Mouse (Mus musculus) T-helper 17 cell (primary cell): ENCODE results near the gene Arrdc4.

Source experiments
- in situ Hi-C, 2 experiments: fragments of 300-600 bp; cut with MboI, MseI; formaldehyde crosslinking; loops; 1 replicate in 1 of 2; 2 replicates in 1 of 2; pipeline ENCODE4 v1.15.1; 2025; ENCODE audit warnings: high pct_unique_total_duplicates in 2 of 2

Arrdc4 gene

GRCm38 (mm10) chr7:68748761-68749635 lies at the start of gene Arrdc4:
Gene Arrdc4, minus strand, starts transcription at chr7:68749241.
- in situ Hi-C loops = no loop called here

DNA sequence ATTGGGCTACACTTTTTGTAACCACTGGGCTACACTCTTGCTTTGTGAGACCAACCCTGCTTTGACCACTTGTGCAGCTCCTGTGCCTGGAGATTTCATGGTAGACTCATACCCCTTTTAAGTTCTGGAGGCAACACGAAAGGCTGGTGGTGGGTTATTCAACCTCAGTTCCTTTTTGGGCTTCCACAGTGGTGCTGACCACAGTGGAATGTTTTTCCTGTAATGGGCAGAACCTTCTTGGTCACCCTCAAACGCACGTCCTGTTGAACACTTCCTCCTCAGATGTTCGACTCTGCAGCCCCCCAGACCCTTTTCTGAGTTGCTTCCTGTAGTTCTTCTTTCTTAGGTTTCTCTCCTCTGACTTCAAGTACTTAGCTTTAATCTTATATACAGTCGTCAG lies 46.5 kb upstream of the Arrdc4 start:
- in situ Hi-C loops = no loop called here

GRCm38 (mm10) chr7:68788711-68789110 lies 39.7 kb upstream of the Arrdc4 start:
- in situ Hi-C loops = no loop called here

DNA sequence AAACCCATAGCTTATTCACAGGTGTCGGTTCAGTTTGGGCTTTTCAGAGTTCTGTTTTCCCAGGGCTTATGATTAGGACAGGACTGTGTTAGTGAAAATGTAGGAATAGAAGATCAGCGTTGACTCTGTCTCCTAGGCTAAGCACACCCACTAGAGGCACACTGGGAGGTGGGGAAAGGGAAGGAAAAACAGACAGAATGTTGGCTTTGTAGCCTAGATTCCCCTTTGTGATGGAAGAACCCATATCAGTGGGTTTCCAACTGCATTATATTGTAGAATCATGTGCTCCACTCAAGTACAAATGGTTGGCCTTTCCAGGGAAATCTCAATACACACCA lies 22.7 kb upstream of the Arrdc4 start:
- in situ Hi-C loops = no loop called here

DNA sequence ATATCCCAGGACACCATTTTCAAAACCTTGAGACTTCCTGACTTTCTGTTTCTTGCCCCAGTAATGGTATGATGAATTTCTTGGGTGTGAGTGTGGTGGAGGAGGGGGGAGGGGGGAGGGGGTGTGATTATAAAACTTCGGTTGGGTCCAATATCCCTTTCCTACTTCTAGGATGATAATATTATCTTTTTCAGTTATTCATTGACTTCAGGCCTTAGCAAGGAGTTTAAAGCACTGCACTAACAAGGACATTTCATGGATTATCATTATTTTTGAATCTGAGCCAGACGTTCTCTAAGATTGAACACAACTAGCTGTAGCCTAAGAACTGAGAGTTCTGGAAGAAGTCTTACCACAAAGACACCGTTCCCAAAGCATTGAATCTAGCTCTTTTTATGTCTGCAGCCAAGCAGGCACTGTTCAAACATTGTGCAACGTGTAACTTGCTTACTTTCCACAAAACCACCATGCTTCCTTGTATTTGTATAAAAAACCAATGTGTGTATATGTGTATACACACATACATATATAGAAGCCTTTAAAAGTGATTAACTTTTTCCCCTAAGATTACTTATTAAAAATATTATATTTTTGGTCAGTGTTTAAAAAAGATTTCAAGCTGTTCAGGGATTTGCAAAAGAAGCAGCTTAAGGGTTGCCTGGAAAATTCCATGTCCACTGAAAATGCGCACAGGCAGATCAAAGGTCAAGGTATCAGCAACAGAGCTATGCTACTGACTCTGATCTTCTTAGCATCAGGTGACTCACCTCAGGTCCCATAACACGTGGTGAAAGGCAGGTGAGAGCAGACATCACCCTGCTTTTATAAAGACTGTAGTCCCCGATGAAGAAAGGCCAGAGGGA lies 22.1 kb upstream of the Arrdc4 start:
- in situ Hi-C loops = no loop called here

- in situ Hi-C loops = no loop called here
Observed at GRCm38 (mm10) chr7:68765926-68766325, 16.9 kb upstream of the Arrdc4 start.

DNA sequence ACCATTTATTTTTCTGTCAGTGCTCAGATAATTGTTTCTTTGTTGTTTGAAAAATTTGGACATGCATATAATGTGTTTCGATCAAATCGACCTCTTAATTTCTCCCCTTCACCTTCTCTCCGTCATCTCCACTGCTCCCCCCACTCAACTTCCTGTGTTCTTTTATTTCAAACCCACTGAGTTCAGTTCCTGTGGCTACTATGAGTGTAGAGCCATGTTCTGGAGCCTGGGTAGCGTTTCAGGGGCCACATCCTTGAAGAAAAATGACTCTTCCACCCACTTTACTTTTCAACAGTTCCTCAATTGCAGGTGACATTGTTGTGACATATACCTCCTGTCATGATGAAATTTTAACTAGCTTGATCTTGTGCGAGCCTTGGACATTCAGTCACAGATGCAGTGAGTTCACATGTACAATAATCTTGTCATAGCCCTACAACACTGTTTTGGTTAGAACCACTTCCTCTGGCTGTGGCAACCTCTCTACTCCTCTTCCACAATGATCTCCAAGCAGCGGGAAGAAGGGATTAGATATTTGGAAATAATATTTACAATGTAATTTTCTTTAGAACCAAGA lies 10.2 kb upstream of the Arrdc4 start:
- in situ Hi-C loops = no loop called here

DNA sequence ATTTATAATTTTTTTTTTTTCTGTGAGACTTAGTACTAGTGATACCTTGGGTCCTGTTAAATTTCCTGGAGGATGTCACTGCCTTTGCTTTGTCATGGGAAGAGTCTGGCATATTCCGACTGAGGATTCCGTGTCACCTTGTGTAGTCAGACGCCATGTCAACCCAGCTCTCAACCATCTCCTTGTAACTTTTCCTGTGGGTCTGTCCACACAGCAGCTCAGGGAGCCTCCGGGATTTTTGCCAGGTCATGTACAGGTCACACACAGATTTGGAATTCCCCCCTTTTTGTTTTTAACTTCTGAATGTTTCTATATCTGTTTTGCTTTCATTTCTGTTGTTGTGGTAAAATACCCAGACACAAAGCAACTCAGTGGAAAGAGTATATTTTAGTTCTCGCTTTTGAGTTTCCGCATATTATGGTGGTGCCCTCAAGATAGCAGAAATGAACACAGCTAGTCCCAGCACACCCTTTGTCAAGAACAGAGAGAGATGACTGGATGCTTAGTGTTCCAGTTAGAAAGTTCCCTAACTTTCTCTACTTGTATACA lies 7.7 kb upstream of the Arrdc4 start:
- in situ Hi-C loops = no loop called here

DNA sequence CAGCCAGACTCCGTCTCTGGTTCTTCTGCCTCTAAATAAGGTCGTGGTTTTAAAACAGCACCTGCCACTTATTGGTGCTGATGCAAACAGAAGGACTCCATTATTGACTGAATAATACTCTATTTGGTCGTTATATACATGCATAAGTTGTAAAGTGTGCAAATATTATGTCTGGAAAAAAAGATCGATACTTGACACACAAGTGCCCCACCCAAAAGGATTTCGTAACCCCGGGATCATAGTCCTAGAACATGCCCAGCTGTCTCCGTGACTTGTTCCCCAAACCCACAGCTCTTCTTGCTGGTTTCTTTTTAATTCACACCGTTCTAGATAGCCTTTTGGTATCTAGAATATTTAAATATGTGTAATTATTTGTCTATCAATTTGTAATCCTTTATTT lies 878 bp upstream of the Arrdc4 start:
- in situ Hi-C loops = no loop called here

- in situ Hi-C loops = no loop called here
Observed at GRCm38 (mm10) chr7:68748361-68748760, 680 bp downstream of the Arrdc4 start.

DNA sequence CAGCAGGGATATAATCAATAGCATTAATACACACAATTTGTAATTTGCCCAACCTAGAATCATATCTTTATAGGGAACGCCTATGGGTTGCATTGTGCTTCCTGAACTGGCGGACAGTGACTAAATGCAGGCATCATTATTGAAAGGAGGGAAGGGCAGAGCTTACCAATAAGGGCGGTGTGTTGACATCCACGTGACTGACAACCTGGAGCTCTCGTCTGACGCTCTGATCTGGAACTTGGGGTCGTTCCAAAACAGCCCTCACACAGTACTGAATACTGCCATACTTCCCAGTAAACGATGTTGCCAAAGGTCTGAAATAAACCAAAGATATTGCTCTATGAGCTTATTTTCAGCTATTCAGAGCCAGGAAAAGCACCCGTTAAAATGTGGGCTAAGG lies 4.4 kb downstream of the Arrdc4 start:
- in situ Hi-C loops = no loop called here

GRCm38 (mm10) chr7:68744206-68744605 lies 4.8 kb downstream of the Arrdc4 start:
- in situ Hi-C loops = no loop called here

DNA sequence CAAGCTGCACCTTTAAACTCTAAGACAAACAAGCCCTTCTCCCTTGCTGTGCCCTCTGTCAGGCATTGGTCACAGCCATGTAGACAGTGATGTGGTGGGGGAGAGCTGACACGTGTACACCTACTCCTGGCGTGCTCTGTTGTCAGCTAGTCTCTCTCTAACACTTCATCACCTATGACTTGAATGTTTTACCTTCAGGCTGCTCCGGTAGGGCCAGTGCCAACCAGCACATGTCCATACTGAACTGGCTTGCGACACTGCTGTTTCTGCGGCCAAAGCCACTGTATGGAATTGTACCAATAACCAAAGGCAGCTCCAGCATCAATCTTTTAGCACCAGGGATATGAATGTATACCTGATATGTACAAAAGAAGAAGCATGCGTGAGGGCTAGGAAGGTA lies 8.3 kb downstream of the Arrdc4 start:
- in situ Hi-C loops = no loop called here

- in situ Hi-C loops = no loop called here
Observed at GRCm38 (mm10) chr7:68738676-68739399, 10.2 kb downstream of the Arrdc4 start.

- in situ Hi-C loops = no loop called here
Observed at GRCm38 (mm10) chr7:68726380-68726779, 22.7 kb downstream of the Arrdc4 start.

- in situ Hi-C loops = no loop called here
Observed at GRCm38 (mm10) chr7:68724711-68725110, 24.3 kb downstream of the Arrdc4 start.

GRCm38 (mm10) chr7:68721520-68721919 lies 27.5 kb downstream of the Arrdc4 start:
- in situ Hi-C loops = no loop called here

GRCm38 (mm10) chr7:68717988-68718387 lies 31.1 kb downstream of the Arrdc4 start:
- in situ Hi-C loops = no loop called here

DNA sequence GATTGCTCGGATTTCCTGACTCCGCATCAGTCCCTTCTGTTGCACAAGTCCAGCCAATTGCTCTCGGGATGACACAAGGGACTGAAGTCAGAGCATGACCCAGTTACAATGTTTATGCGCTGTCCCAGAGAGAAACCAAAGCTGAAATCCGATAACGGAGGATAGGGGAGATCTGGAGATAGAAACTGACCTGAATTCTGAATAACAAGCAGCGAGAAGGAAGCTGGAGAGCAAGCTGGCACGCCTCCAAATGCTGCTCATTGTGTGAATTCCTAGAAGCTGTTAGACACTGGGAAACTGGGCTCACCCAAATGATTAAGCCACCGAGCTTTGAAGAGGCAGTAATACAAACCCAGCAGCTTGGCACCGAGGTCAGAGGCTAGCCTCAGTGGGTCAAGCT lies 31.5 kb downstream of the Arrdc4 start:
- in situ Hi-C loops = no loop called here

GRCm38 (mm10) chr7:68716926-68717325 lies 32.1 kb downstream of the Arrdc4 start:
- in situ Hi-C loops = no loop called here

DNA sequence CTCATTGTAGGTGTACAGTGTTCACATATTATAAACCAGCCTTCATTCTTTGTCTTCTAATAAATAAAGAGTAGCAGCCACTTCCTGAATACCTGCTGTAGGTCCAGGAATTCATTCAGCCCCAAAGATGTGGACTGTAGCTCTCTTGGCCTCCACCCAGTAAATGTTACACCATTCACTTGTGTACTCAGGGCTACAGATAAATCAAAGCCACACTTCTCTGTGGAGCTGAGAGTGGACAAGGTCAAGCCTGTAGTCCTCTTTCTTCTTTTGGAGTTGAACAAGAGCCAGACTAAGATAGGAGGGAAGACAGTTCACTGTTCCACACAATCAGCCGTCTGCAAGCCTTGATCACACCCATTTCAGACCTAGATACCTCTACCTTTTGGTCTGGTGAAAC lies 36.1 kb downstream of the Arrdc4 start:
- in situ Hi-C loops = no loop called here
